Mouse (Mus musculus) embryonic facial prominence, embryonic 12.5 days (tissue): ENCODE measurements at regions not wholly inside any gene's neighbourhood (a gene's known extent, or its start where the extent isn't known, plus 50 kb on each side); places are given as distances from the start of the nearest gene placed in this dataset.

ENCODE experiments used
- ATAC-seq: fragments of 200-750 bp; cut with Nextera tagmentation; 2 replicates; pipeline ENCODE4 v1.8.0; 2017; ENCODE audit not compliant: insufficient number of reproducible peaks, insufficient read depth, low FRiP score, low TSS enrichment
- H3K27ac ChIP-seq: fragments of 300-500 bp; sonication (generic); 2 replicates; pipeline ENCODE4 v1.5.1; 2016; ENCODE audit warnings: mild to moderate bottlenecking
- H3K27me3 ChIP-seq: fragments of 300-500 bp; sonication (generic); 2 replicates; pipeline ENCODE4 v1.6.1; 2016; ENCODE audit warnings: mild to moderate bottlenecking, moderate library complexity
- H3K36me3 ChIP-seq: fragments of 300-500 bp; sonication (generic); 2 replicates; pipeline ENCODE4 v1.6.1; 2016; ENCODE audit warnings: mild to moderate bottlenecking
- H3K4me1 ChIP-seq: fragments of 300-500 bp; sonication (generic); 2 replicates; pipeline ENCODE4 v1.6.1; 2016
- H3K4me2 ChIP-seq: fragments of 300-500 bp; sonication (generic); replicated peaks from 2 replicates; pipeline ENCODE4 v1.6.1; 2016; ENCODE audit warnings: mild to moderate bottlenecking, moderate library complexity
- H3K4me3 ChIP-seq: fragments of 300-500 bp; sonication (generic); 2 replicates; pipeline ENCODE4 v1.5.1; 2016; ENCODE audit warnings: mild to moderate bottlenecking
- H3K9ac ChIP-seq: fragments of 300-500 bp; sonication (generic); 2 replicates; pipeline ENCODE4 v1.6.1; 2016; ENCODE audit warnings: mild to moderate bottlenecking, moderate library complexity
- H3K9me3 ChIP-seq: fragments of 300-500 bp; sonication (generic); 2 replicates; pipeline ENCODE4 v1.6.1; 2016; ENCODE audit warnings: mild to moderate bottlenecking, moderate library complexity
- WGBS: fragments of 180-500 bp; shearing (Covaris S2); methylation state at CpG from one replicate; pipeline ENCODE4 v1.1.7; 2016; 5-methylcytosine and 5-hydroxymethylcytosine counted together

GRCm38 (mm10) chr1:78050231-78050630 is 146.7 kb downstream of the Pax3 start:
- H3K4me3 ChIP-seq = no peak overlapping the region
- H3K27me3 ChIP-seq = no peaks in the 10 kb centered on the region
- H3K4me1 ChIP-seq = peaks cover 10% of the 10 kb centered on the region; the same call in 1 of the 2 replicates
- 36% methylated on average over 3 of the region's 3 CpGs for WGBS
- no peak overlapping the region for H3K4me2 ChIP-seq
- H3K27ac ChIP-seq = no peak overlapping the region
- ATAC-seq = no peak
- no peaks in the 10 kb centered on the region for H3K36me3 ChIP-seq
- no peaks in the 10 kb centered on the region for H3K9me3 ChIP-seq
- no peak overlapping the region for H3K9ac ChIP-seq

GRCm38 (mm10) chr1:78032336-78032735 is 164.6 kb downstream of the Pax3 start:
- no peak overlapping the region for H3K9ac ChIP-seq
- no peaks in the 10 kb centered on the region for H3K27me3 ChIP-seq
- no peak for ATAC-seq
- no peak overlapping the region for H3K27ac ChIP-seq
- H3K4me3 ChIP-seq = no peak overlapping the region
- no peaks in the 10 kb centered on the region for H3K4me1 ChIP-seq
- no peak overlapping the region for H3K4me2 ChIP-seq
- WGBS = 85% methylated on average over 2 of the region's 2 CpGs
- no peaks in the 10 kb centered on the region for H3K9me3 ChIP-seq
- H3K36me3 ChIP-seq = no peaks in the 10 kb centered on the region

- no peak overlapping the region for H3K4me3 ChIP-seq
- H3K27me3 ChIP-seq = peaks cover 5% of the 10 kb centered on the region; the same call in 1 of the 2 replicates
- H3K9me3 ChIP-seq = no peaks in the 10 kb centered on the region
- H3K9ac ChIP-seq = no peak overlapping the region
- H3K4me2 ChIP-seq = no peak overlapping the region
- no peak for ATAC-seq
- peaks cover 10% of the 10 kb centered on the region for H3K4me1 ChIP-seq
- H3K27ac ChIP-seq = no peak overlapping the region
- H3K36me3 ChIP-seq = no peaks in the 10 kb centered on the region
- 76% methylated on average over 6 of the region's 6 CpGs for WGBS
Observed at GRCm38 (mm10) chr1:78021766-78022165, 175.2 kb downstream of the Pax3 start.

GRCm38 (mm10) chr1:78021014-78021413 is 175.9 kb downstream of the Pax3 start:
- H3K27ac ChIP-seq = no peak overlapping the region
- H3K4me3 ChIP-seq = no peak overlapping the region
- H3K4me2 ChIP-seq = no peak overlapping the region
- H3K9me3 ChIP-seq = no peaks in the 10 kb centered on the region
- H3K27me3 ChIP-seq = peaks cover 2% of the 10 kb centered on the region; the same call in 1 of the 2 replicates
- H3K36me3 ChIP-seq = no peaks in the 10 kb centered on the region
- WGBS = 70% methylated on average over 6 of the region's 6 CpGs
- peaks cover 14% of the 10 kb centered on the region for H3K4me1 ChIP-seq
- H3K9ac ChIP-seq = no peak overlapping the region
- no peak for ATAC-seq

GRCm38 (mm10) chr1:78017949-78018617 is 178.9 kb downstream of the Pax3 start:
- H3K4me2 ChIP-seq = no peak overlapping the region
- 77% methylated on average over 6 of the region's 6 CpGs for WGBS
- H3K4me3 ChIP-seq = no peak overlapping the region
- no peaks in the 10 kb centered on the region for H3K36me3 ChIP-seq
- H3K4me1 ChIP-seq = peaks cover 18% of the 10 kb centered on the region
- no peak for ATAC-seq
- H3K27me3 ChIP-seq = no peaks in the 10 kb centered on the region; the same call in 1 of the 2 replicates
- no peak overlapping the region for H3K27ac ChIP-seq
- no peaks in the 10 kb centered on the region for H3K9me3 ChIP-seq
- H3K9ac ChIP-seq = no peak overlapping the region

- peak overlapping the region; percentile 21 for H3K4me2 ChIP-seq
Observed at GRCm38 (mm10) chr1:78016541-78017267, 180.2 kb downstream of the Pax3 start.

GRCm38 (mm10) chr1:78015999-78016398 is 180.9 kb downstream of the Pax3 start:
- Histone ChIP-seq H3K9ac (no peak overlapping the region), H3K27ac (no peak overlapping the region), H3K27me3 (no peaks in the 10 kb centered on the region; the same call in 1 of the 2 replicates), H3K4me2 (no peak overlapping the region), H3K4me1 (peaks cover 12% of the 10 kb centered on the region), H3K9me3 (no peaks in the 10 kb centered on the region), H3K36me3 (no peaks in the 10 kb centered on the region), H3K4me3 (no peak overlapping the region)
- no peak for ATAC-seq
- 36% methylated on average over 3 of the region's 3 CpGs for WGBS

More at GRCm38 (mm10) chr1:78016541-78017267, 180.2 kb downstream of the Pax3 start:
- Histone ChIP-seq H3K9me3 (no peaks in the 10 kb centered on the region), H3K9ac (no peak overlapping the region), H3K4me1 (peaks cover 13% of the 10 kb centered on the region), H3K27ac (0 out of 2 replicates have a peak overlapping the region, but pooled peaks have one; percentile 46), H3K36me3 (no peaks in the 10 kb centered on the region), H3K4me3 (no peak overlapping the region), H3K27me3 (no peaks in the 10 kb centered on the region; the same call in 1 of the 2 replicates)
- WGBS = 30% methylated on average over 18 of the region's 18 CpGs
- no peak; the same call in 1 of the 2 replicates for ATAC-seq

- H3K9me3 ChIP-seq = no peaks in the 10 kb centered on the region
- 14% methylated on average over 3 of the region's 3 CpGs for WGBS
- no peaks in the 10 kb centered on the region; the same call in 1 of the 2 replicates for H3K27me3 ChIP-seq
- no peak for ATAC-seq
- H3K4me1 ChIP-seq = peaks cover 17% of the 10 kb centered on the region
- H3K36me3 ChIP-seq = no peaks in the 10 kb centered on the region
- H3K4me3 ChIP-seq = no peak overlapping the region
- no peak overlapping the region for H3K27ac ChIP-seq
- no peak overlapping the region for H3K9ac ChIP-seq
- no peak overlapping the region for H3K4me2 ChIP-seq
Observed at GRCm38 (mm10) chr1:78013396-78013795, 183.5 kb downstream of the Pax3 start.

- no peak overlapping the region for H3K4me2 ChIP-seq
- H3K4me3 ChIP-seq = no peak overlapping the region
- no peak for ATAC-seq
- no peaks in the 10 kb centered on the region for H3K9me3 ChIP-seq
- H3K27ac ChIP-seq = peak overlapping the region; percentile 56; the same call in 1 of the 2 replicates
- H3K9ac ChIP-seq = no peak overlapping the region
- H3K36me3 ChIP-seq = no peaks in the 10 kb centered on the region
- H3K4me1 ChIP-seq = peaks cover 15% of the 10 kb centered on the region; the same call in 1 of the 2 replicates
- WGBS = 20% methylated on average over 16 of the region's 16 CpGs
- H3K27me3 ChIP-seq = no peaks in the 10 kb centered on the region
Observed at GRCm38 (mm10) chr1:78008811-78009410, 188.0 kb downstream of the Pax3 start.

- no peaks in the 10 kb centered on the region for H3K9me3 ChIP-seq
- H3K4me3 ChIP-seq = no peak overlapping the region
- no peaks in the 10 kb centered on the region for H3K27me3 ChIP-seq
- H3K9ac ChIP-seq = no peak overlapping the region
- peaks cover 15% of the 10 kb centered on the region; the same call in 1 of the 2 replicates for H3K4me1 ChIP-seq
- 83% methylated on average over 3 of the region's 3 CpGs for WGBS
- no peak overlapping the region for H3K27ac ChIP-seq
- no peak for ATAC-seq
- H3K36me3 ChIP-seq = no peaks in the 10 kb centered on the region
- H3K4me2 ChIP-seq = no peak overlapping the region
Observed at GRCm38 (mm10) chr1:78004376-78004775, 192.6 kb downstream of the Pax3 start.

GRCm38 (mm10) chr1:77998727-77999126 is 198.2 kb downstream of the Pax3 start:
- 83% methylated on average over 3 of the region's 3 CpGs for WGBS
- Histone ChIP-seq H3K27ac (no peak overlapping the region), H3K4me2 (no peak overlapping the region), H3K4me3 (no peak overlapping the region), H3K9me3 (no peaks in the 10 kb centered on the region), H3K27me3 (no peaks in the 10 kb centered on the region), H3K9ac (no peak overlapping the region), H3K36me3 (no peaks in the 10 kb centered on the region), H3K4me1 (no peaks in the 10 kb centered on the region)
- no peak for ATAC-seq
